Mouse (Mus musculus) erythroblast, adult 5-6 weeks (primary cell): ENCODE data around the gene Ormdl1. TPM values are rescaled to one million over a fixed set of nuclear protein-coding genes. Genes with fewer than 3 reads are reported as not detected.
"Not testable (repeated sequence)": the region's sequence is repeated elsewhere in the genome, so short reads cannot be mapped to it uniquely, and the experiment has no call there.

ENCODE experiments used
- ATAC-seq: replicated peaks from 2 replicates; pipeline ENCODE4 v1.8.0; 2016; ENCODE audit warnings: moderate number of reproducible peaks, mild to moderate bottlenecking, moderate TSS enrichment, inconsistent platforms; ENCODE audit not compliant: poor library complexity, low FRiP score, severe bottlenecking
- total RNA-seq, 2 experiments: library from RNA; stranded (forward) in 1 of 2; stranded (reverse) in 1 of 2; fragments of 150-400 nt in 1 of 2; fragments of 200-764, 138-1000 nt in 1 of 2; gene quantifications; 2 replicates each; pipeline versions ENCODE4 v1.2.3 to v1.2.4; 2015 to 2017; ENCODE audit warnings: low replicate concordance in 2 of 2

Gene Ormdl1
- total RNA-seq (2015; ENCODE audit: low replicate concordance) = 9.8 and 17.5 TPM in 2 replicates
- 11.1 and 14.9 TPM in 2 replicates for total RNA-seq (2017; ENCODE audit: low replicate concordance)

DNA sequence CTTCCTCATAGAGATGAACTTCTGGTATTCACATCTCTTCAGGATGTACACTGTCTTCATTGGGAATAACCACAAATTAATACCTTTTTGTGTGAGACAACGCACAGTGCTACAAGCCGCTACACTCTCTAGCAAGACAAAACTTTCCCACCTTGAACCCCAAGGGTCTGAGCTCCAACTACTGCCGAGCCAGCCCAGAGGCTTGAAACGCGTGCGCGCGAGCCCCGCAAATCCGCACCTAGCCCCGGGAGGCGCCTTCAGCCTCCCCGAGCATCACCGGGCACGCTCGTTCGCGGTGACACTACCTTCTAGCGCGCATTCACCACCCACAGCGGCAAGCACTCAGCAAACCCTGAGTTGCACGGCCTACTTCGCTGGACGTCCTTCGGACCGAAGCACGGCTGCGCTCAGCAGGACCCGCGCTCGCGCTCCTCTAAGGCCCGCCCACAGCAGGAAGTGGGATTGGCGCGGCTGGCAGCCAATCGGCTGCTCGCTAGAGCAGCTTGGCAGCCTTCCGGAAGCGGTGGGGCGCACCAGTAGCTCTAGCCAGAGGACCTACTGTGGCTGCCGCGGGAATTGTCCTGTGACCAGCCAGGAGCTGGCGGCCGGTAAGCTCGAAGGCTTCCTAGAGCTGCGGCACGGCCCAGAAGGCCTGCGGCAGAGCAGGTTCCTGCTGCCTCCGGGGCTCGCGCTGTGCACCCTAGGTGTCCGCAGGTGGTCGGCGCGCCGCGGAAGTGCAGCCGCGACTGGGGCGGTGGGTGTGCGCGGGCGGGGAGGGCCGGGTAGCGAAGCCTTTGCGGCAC, at the start of gene Ormdl1, which contains the start of the genes Pms1 and Gm28778:
Gene Ormdl1 (plus strand): TSS at position 515 of the 803 bp plus-strand sequence.
Gene Pms1 (minus strand): TSS at position 438 of the 803 bp plus-strand sequence.
Gene Gm28778 (plus strand): TSS at position 531 of the 803 bp plus-strand sequence.
- peak; percentile 99 for ATAC-seq

DNA sequence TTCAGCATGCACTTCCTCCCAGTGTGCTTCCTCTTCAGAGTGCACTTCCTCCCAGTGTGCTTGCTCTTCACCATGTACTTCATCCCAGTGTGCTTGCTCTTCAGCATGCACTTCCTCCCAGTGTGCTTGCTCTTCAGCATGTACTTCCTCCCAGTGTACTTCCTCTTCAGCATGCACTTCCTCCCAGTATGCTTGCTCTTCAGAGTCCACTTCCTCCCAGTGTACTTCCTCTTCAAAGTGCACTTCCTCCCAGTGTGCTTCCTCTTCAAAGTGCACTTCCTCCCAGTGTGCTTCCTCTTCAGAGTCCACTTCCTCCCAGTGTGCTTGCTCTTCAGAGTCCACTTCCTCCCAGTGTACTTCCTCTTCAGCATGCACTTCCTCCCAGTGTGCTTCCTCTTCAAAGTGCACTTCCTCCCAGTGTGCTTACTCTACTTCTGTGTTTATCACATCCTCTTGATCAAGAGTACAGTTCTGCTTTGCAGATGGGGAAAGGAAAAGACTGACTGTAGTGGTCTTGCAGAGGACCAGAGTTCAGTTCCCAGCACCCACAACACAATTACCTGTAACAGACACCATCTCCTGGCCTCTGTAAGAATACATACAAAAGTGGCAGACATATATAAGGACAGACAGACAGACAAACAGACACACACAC, 31.8 kb upstream of the Ormdl1 start:
- ATAC-seq = not testable (repeated sequence)

DNA sequence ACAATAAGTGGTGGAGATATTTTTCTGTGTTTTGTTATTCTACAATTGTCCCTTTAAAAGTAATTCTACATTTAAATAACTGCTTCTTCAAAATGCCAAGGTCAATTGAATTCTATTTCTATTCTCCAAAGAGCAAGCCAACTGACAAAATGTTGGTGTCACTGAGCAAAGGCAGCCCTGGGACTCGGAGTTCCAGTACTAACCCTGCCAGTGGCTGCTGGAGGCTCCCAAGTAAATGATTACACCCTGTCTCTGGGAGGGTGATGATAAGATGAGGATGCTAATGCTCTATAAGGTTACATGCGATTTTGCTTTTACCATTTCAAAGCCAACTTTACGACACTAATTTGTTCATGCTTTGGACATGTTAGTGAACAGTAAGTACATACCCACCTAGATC, 27.0 kb upstream of the Ormdl1 start:
- ATAC-seq = no peak

DNA sequence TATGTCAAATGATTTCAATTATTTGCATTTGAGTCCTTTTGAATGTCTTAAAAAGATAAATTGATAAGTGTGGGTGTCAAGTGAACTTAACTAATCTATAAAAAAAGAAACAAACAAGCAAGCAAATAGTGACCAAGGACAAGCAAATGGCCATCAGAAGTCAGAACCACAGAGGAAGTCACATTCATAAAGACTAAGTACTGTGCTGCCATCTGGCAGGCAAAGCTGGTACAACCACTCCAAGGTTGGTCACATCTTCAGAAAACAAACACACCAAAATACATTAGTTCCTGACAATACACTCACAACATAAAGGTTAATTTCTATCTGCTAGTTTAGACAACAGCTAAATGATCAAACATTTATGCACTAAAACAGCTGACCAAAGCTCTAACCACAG, 24.2 kb upstream of the Ormdl1 start:
- ATAC-seq = no peak

DNA sequence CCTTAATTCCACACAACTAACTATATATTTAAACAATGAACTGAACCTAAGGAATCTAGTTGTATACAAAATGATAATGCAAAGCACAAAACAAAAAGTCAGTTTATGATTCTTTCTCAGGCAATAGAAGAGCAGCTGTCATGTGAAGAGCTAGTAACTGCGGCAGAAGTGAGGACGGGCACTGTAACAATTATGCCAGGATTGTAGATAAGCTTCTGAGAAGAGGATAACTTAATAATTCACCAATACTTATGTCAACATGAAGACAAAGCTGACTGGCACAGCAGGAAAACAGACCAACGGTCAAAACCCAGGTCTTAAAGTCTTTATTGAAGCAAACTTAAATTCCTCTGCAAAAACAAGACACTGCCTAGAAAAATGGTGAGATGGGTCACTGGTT, 5.7 kb upstream of the Ormdl1 start:
- ATAC-seq = no peak

DNA sequence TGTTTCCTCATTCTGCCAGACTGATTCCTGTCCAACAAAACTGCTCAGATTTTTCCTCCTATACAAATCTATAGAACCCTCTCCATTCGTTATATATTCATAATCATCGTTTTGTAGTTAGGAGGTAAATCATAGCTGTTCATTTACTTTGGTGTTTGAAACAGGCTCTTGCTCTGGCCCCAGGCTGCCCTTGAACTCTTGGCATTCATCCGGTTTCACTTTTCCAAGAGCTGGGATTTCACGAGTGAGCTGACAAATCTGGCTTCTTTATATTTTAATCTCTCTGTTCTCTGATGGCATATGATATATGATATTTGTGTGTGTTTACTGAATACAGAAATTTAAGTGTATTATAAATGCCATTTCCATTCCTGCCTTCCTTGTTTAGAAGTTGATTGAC, 3.6 kb downstream of the Ormdl1 start:
- no peak for ATAC-seq

DNA sequence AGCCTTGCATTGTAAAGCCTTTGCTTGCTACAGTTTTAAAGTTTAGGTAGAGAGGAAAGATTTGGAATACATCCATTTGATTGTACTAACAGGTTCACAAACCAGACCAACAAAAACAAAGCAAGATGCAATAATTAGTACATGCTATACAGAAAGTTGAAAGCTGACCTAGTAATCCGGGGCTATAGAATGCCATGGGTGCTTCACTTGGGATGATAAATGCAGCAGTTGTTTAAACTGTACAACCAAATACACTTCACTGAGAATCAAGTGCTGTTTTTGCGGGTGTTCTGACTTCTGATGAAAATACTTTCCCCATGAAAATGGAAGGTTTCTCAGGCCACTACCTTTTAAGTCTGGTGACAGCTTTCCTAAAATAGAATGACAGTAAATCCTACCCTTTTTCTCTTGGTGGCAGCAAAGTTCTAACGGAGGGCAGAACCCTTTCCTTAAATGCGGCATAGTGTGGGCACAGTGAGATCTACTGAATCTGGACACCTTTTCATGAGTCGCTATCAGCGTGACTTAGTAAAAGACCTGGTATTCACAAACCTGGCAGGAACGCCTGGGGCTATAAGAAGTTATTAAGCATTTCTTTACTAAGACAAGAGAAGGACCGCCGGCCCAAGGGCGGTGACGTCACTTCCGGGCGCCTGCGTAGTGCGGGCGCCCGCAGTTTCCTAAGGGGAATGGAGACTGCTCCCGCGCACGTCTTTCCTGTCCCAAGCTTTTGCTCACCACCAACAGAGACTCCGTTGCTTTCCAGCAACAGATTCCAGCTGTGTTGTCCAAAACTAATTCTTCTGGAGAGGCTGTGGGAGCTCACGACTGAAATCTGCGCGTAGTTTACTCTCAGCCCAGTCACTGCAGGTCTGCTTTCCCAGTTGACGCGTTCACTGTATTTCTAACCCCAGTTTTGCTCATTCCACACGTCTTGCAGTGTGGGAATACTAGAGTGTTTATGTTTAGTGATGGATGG, 16.4 kb downstream of the Ormdl1 start, which contains the start of gene Osgepl1:
Gene Osgepl1 (plus strand): TSS at position 636 of the 979 bp plus-strand sequence.
- peak; percentile 99 for ATAC-seq

DNA sequence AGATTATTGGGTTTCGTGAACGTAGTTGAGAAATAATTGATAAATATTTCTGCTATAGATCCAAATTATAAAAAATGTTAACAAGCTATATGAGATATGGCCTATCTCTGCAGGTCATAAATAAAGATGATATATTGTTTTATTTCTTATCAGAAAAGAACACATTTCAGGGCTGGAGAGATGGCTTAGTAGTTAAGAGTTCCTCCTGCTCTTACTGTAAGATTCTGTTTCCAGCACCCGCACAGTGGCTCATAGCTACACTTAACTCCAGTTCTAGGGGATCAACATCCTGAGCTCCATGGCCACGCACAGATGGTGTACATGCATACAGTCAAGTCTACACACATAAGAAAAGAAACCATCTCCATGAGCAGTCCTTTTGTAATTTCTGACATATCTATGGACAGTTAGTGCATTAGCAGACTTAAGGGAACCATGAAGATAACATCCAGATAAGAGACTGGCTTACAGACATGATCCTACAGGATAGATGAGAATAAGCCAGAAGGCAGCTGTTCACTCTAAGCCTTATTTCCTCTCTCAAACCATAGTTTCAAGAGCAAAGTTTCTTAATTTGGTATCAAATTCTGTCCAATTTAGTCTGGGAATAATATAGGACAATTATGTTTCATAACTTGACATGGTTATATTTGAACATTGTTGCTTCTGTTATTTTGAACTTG, 24.9 kb downstream of the Ormdl1 start:
- ATAC-seq = no peak

DNA sequence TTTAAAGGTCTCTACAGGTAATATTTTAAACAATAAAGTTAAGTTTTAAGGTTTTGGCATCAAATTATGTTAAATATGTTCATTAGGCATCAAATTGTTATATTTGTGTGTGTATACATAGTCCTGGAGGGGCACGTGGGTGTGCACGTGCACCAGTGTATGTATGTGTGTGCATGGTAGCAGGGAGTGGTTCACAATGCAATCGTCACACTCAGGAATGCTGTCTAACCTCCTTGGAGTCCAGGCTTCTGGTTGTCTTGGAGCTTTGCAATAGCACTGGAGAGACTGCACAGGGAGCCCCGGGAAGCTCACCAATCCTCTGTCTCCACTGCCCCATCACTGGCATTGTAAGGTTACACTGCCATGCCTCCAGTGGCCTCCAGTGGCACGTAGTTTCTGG, 26.4 kb downstream of the Ormdl1 start:
- no peak for ATAC-seq

DNA sequence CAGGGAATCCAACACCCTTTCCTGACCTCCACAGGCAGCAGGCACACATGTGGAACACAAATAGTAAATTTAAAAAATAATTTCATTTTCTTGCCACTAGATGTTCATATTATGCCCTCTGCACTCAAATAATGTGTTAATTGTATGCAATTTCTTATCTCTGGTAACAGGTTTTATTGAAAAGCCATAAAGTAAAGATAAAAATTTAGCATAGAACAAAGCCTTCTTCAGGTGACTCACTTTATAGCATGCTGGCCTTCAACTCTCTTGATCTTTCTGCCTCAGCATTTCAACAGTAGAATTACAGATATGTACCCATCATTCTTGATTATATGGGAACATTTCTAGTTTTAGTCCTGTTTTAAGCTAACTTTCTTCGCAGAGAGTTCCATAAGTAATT, 27.4 kb downstream of the Ormdl1 start:
- ATAC-seq = no peak

DNA sequence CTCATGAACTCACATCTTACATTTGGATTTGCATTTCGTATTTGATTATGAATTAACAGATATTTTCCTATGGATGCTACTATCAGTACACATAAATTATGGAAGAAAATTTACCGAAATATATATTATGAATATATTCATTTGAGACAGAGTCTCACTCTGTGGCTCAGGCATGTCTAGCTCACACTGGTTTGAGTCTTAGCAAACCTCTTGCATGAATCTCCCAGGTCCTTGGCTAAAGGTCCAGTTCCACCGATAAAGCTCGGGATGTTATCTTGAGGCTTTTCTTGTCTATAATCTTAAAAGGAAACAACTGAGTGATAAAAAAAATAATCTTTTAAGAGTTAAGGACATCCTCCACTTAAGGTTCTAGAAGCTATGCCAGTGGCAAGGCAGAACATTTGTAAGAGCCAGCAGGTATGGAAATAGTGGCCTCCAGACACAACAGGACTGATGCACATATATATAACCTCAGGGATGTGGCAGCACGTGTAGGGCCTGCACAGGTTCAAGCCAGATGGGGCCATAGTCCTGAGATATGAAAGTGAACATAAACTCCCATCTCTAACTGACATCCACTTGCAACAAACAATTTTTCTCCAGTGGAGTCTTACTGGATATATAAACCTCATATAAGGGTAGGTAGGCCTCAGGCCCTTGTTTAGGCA, 28.1 kb downstream of the Ormdl1 start:
- ATAC-seq = no peak

DNA sequence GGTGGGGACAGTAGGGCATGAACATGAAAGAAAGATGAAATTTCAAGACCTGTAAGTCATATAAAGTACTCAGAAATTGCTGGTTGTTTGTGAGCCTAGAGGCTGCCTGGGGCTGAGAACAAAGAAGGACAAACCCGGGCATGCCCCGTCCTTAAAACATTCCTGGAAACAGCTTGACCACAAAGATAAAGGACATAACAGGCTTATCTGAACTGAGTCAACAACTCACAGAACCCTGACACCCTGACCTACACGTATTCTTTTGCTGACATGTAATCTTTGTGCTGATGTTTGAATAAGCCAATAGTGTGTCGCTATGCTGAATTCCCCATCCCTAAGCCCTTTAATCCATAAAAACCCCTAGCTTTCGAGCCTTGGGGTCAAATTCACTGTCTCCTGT, 36.6 kb downstream of the Ormdl1 start:
- not testable (repeated sequence) for ATAC-seq

DNA sequence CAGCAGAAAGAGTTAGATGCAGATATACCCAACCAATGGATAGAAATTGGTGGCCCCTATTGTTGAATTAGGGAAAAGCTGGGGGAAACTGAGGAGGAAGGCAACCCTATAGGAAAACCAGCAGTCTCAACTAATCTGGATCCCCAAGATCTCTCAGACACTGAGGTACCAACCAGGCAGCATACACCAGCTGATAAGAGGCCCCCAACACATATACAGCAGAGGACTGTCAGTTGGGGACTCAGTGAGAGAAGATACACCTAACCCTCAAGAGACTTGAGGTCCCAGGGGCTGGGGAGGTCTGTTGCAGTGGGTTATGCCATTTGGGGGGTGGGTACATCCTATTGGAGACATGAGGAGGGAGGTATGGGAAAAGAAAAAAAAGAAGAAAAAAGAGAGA, 38.6 kb downstream of the Ormdl1 start:
- no peak for ATAC-seq

DNA sequence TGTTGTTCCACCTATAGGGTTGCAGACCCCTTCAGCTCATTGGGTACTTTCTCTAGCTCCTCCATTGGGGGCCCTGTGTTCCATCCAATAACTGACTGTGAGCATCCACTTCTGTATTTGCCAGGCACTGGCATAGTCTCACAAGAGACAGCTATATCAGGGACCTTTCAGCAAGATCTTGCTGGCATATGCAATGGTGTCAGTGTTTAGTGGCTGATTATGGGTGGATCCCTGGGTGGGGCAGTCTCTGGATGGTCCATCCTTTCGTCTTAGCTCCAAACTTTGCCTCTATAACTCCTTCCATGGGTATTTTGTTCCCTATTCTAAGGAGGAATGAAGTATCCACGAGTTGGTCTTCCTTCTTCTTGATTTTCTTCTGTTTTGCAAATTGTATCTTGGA, 40.5 kb downstream of the Ormdl1 start:
- ATAC-seq = not testable (repeated sequence)

DNA sequence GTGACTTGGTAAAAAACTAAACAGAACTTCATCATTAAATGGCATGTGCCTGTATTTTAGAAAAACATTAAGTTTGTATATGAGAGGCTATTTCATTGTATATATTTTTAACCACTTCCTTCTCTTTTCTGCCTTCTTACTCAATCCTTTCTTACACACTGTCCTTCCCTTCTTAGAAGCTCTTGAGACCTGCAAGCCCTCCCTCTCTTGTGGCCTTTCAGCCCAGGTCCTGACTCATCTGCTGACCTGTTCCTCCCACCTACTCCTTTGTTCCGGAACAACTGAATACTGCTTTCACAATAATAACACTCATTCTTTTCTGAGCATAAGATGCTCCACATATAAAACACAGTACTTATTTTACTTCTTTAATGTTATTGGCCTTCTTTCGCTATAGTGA, 44.2 kb downstream of the Ormdl1 start:
- no peak for ATAC-seq

DNA sequence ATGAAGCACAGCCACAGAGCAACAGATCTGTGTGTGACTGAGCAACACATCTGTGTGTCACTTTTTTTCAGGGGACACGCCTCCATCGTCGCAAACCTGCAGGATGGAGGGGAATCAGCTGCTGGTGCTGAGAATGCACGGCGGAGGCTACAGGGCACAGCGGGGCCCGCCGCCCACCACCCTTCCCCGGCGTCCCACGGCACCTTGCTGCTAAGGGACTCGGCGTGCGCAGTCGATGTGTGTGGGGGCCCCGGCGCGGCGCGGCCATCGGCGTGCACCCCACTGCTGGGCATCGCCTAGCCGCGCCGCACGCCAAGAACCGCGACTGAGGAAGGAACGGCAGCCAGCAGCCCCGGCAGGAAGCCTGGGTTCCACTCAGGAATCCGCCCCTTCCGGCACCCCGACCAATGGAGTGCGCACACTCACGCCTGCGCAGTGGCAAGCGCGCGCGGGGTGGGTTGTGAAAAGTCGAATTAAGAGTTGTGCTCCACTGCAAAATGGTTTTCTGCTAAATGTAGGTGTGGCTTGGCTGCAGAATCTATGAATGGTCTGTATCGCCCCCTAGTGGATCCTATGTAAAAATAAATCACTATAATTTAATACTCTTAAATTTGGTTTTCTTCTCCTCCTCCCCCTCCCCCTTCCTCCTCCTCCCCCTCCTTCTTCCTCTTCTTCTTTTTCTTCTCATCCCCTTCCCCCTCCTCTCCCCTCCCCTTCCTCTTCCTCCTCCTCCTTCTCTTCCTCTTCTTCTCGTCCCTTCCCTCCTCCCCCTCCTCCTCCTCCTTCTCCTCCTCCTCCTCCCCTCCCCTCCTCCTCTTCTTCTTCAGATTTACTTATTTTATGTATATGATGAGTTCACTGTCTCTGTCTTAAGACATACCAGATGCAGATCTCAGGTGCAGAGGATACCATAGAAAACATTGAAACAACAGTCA, 55.7 kb downstream of the Ormdl1 start, which contains the start of the genes Asdurf, Gm28551 and Asnsd1:
Gene Asdurf (minus strand): TSS at position 293 of the 935 bp plus-strand sequence.
Gene Gm28551 (minus strand): TSS at position 341 of the 935 bp plus-strand sequence.
Gene Asnsd1 (minus strand): TSS at position 426 of the 935 bp plus-strand sequence.
- ATAC-seq = peak; percentile 100

DNA sequence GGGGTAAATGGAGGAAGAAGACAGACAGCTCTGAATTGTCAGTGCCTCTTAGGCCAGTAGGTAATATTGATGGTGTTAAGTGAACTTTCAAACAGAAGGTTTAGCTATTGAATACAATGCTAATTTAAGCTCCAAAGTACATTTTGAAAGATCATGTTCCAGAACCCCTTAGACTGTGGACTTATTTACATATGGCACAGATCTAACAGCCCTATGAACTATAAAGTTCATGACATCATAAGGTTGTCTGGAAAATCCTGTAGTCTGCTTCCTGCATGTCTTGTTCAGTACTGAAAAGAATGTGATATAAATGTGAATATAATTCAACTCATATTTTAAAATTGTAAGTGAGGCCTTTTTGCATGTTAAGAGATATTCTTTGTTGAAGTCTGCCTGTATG, 62.1 kb downstream of the Ormdl1 start:
- ATAC-seq = no peak
